Mouse (Mus musculus) kidney, adult 2 months (tissue): ENCODE data around the gene Hnf1a.

Source experiments
- CTCF ChIP-seq: fragments of 200-500 bp; conservative IDR thresholded peaks from 2 replicates; pipeline ENCODE4 v1.5.1; 2011; ENCODE audit warnings: low read depth, mild to moderate bottlenecking, control low read depth, low read length, moderate library complexity, mixed read lengths; ENCODE audit not compliant: insufficient read depth, insufficient read length
- POLR2A ChIP-seq: fragments of 200-500 bp; IDR thresholded peaks from one replicate; pipeline ENCODE4 v1.6.1; 2011; ENCODE audit warnings: low read depth, low read length, control low read depth

- TF ChIP-seq CTCF (no peak), POLR2A (no peak)
These were observed 14.2 kb upstream of the Hnf1a start for GRCm38 (mm10) chr5:114985074-114985473.
